Mouse (Mus musculus) thymus, adult 2 months (tissue): Measurements from ENCODE around the gene Blzf1.

Experiments used
- CTCF ChIP-seq: fragments of 200-500 bp; IDR thresholded peaks from 2 replicates; pipeline ENCODE4 v1.5.1; 2012; ENCODE audit warnings: mild to moderate bottlenecking, control low read depth, low read length, moderate library complexity, borderline replicate concordance; ENCODE audit not compliant: control insufficient read depth, poor library complexity, insufficient read depth; ENCODE audit errors: extremely low read depth
- POLR2A ChIP-seq: fragments of 200-500 bp; IDR thresholded peaks from 2 replicates; pipeline ENCODE4 v1.6.1; 2012; ENCODE audit warnings: mild to moderate bottlenecking, low read length, control low read depth, moderate library complexity; ENCODE audit not compliant: control insufficient read depth, poor library complexity, insufficient read depth; ENCODE audit errors: extremely low read depth

DNA sequence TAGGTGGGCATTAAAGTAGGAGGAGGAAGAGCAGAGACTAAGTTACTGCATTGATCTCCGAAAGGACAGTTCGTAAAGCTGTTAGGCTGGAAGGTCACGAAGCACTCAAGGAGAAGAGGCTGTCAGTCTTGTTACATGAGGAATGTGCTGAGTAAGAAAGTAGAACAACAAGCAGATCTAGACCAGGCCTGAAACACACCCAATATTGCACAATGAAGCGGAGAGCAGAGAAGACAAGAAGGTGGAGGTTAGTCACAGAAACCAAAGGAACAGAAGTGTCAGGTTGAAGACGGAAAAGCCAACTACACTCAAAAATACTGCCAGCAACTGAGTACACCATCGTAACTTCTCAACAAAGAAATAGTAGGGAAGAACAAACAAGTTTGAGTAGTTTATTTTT, 13.2 kb downstream of the Blzf1 start:
- no peak for TF ChIP-seq CTCF
- TF ChIP-seq POLR2A, result no peak
